In genomic region chr4:140405993-140406881, GRCm38 (mm10) we compare ENCODE assay signal across 8 mouse cellular contexts.
DNase-seq lines count a peak whose midpoint lies in the region; ATAC-seq and TF ChIP-seq lines count a peak whose summit lies in the region.

No protein-coding gene starts in this region.

- 0 out of 2 replicates have a peak overlapping the region, but pooled peaks have one; percentile 13 for H3K9ac ChIP-seq in hindbrain, embryonic 12.5 days

- no peak overlapping the region for H3K4me3 ChIP-seq in cortical plate, adult 2 months (ENCODE audit: insufficient read depth, low read length)
- H3K4me3 ChIP-seq in hindbrain, embryonic 12.5 days, result no peak overlapping the region

- TF ChIP-seq POLR2A in cortical plate, adult 2 months (IDR thresholded peaks at IDR 0.05; ENCODE audit: extremely low read depth, insufficient read depth, low read length), result no peak

- H3K4me1 ChIP-seq in cortical plate, adult 2 months (ENCODE audit: control insufficient read depth, insufficient read depth, low read length), result no peaks in the 10 kb centered on the region
- H3K4me1 ChIP-seq in hindbrain, embryonic 12.5 days, result peaks cover 19% of the 10 kb centered on the region

- peak; percentile 40 for TF ChIP-seq CTCF in cortical plate, adult 2 months (IDR thresholded peaks at IDR 0.05; ENCODE audit: extremely low read depth, insufficient read depth, low read length)

- H3K27ac ChIP-seq in cortical plate, adult 2 months (ENCODE audit: insufficient read depth, low read length), result no peak overlapping the region
- peak overlapping the region; percentile 81 for H3K27ac ChIP-seq in hindbrain, embryonic 12.5 days

- H3K4me2 ChIP-seq in hindbrain, embryonic 12.5 days (replicated peaks), result no peak overlapping the region; the same call in 1 of the 2 replicates

- H3K9me3 ChIP-seq in hindbrain, embryonic 12.5 days (replicated peaks), result no peaks in the 10 kb centered on the region

- H3K27me3 ChIP-seq in hindbrain, embryonic 12.5 days, result no peaks in the 10 kb centered on the region

- no peaks in the 10 kb centered on the region for H3K36me3 ChIP-seq in hindbrain, embryonic 12.5 days

- peak; percentile 46 to 71 for DNase-seq in cerebellum, postnatal 14 days
- peak; percentile 63 for DNase-seq in lung, postnatal 10 days
- DNase-seq in yolk sac, embryonic 10.5 days (ENCODE audit: low spot score), result peak; percentile 17
- no peak for DNase-seq in spleen, postnatal 36 days (ENCODE audit: low spot score in 2 of 2)
- no peak for DNase-seq in thymus, postnatal 25 days

- ATAC-seq in cerebellum, adult (ENCODE audit: insufficient number of reproducible peaks, low FRiP score, low TSS enrichment), result no peak; the same call in 1 of the 2 replicates
- peak; percentile 86 for ATAC-seq in hindbrain, embryonic 12.5 days (ENCODE audit: low FRiP score)

- 16% methylated on average over 7 of the region's 7 CpGs for WGBS in hindbrain, embryonic 12.5 days

Comparison
In these comparisons a context has a peak if more than half of its experiments do, and no peak if none do; other contexts are left out.
1. DNase-seq: peak in cerebellum, postnatal 14 days (2 of 2), lung, postnatal 10 days (single experiment) and yolk sac, embryonic 10.5 days (single experiment); none in spleen, postnatal 36 days (0 of 2) and thymus, postnatal 25 days (single experiment).